Comparison of ENCODE assay signal across 8 mouse cellular contexts in the genomic region with DNA sequence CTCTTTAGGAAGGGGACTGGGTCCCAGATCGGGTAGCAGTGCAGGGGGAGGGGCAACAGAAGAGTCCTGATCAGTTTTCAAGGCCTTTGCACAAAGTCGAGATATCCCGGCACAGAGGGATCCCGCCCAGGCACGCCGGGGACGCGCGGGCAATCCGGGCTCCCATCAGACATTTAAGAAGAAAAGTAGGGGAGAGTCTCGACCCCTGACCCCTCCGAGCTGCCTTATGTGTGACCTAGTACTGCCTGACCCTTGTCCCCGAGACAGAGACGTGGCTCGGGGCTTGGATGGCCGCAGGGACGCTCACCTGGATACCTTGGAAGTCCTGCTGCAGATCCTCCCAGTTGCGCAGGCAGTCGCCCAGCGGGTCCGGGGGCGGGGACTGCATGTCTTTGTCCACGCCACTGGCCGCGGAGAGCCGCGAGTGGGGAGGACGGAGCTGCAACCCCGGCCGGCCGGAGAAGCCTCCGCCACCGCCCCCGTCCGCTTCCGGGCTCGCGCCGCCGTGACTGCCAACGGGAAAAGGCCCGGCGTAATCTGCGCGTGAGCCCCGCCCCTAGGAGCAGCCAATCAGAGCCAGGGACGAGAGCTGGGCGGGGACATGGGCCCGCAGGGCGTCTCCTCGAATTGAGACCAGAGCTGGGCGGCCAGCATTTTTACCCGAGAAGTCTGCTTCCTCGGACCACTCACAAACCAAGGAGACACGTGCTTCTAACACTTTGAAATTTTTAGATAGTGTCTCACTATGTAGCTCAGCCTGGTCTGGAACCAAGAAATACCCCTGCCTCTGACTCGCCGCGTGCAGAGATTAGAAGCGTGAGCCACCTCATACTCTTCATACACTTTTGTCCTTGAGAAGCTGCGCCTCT. TPM values are rescaled to one million over a fixed set of nuclear protein-coding genes. Genes with fewer than 3 reads are reported as not detected.
DNase-seq lines count a peak whose midpoint lies in the region; ATAC-seq lines count a peak whose summit lies in the region.

Tmem120a (minus strand) TSS at position 708 of the 869 bp plus-strand sequence.

- H3K4me1 ChIP-seq in forebrain, embryonic 11.5 days (replicated peaks; ENCODE audit: control insufficient read depth, insufficient read depth, low read length), result no peaks in the 10 kb centered on the region
- peaks cover 11% of the 10 kb centered on the region for H3K4me1 ChIP-seq in heart, embryonic 16.5 days (ENCODE audit: control insufficient read depth, insufficient read depth, low read length)
- peaks cover 22% of the 10 kb centered on the region for H3K4me1 ChIP-seq in liver, embryonic 15.5 days (replicated peaks)
- H3K4me1 ChIP-seq in neural tube, embryonic 12.5 days, result peaks cover 14% of the 10 kb centered on the region

- peak within 1 kb of the TSS; percentile 87 for H3K4me3 ChIP-seq in forebrain, embryonic 11.5 days (ENCODE audit: low read depth, low read length)
- H3K4me3 ChIP-seq in heart, embryonic 16.5 days (ENCODE audit: low read length), result peak within 1 kb of the TSS; percentile 95
- H3K4me3 ChIP-seq in liver, embryonic 15.5 days (replicated peaks), result peak within 1 kb of the TSS; percentile 66
- peak within 1 kb of the TSS; percentile 85 for H3K4me3 ChIP-seq in neural tube, embryonic 12.5 days

- H3K4me2 ChIP-seq in forebrain, embryonic 11.5 days (ENCODE audit: low read depth, low read length, severe bottlenecking), result peak within 1 kb of the TSS; percentile 65
- peak within 1 kb of the TSS; percentile 97 for H3K4me2 ChIP-seq in heart, embryonic 16.5 days (ENCODE audit: low read depth, low read length)
- H3K4me2 ChIP-seq in liver, embryonic 15.5 days, result peak within 1 kb of the TSS; percentile 91
- H3K4me2 ChIP-seq in neural tube, embryonic 12.5 days (replicated peaks), result peak within 1 kb of the TSS; percentile 96

- peak; percentile 77 to 87 for DNase-seq in CD8-positive naive resting alpha-beta T cell, adult 2 months (ENCODE audit: low read depth in 2 of 2, low spot score in 2 of 2)
- DNase-seq in c-Kit-positive CD71-negative TER-119-negative erythroid progenitor cells, embryonic 14.5 days (ENCODE audit: low read depth), result peak; percentile 87
- peak; percentile 96 for DNase-seq in forebrain, embryonic 11.5 days (ENCODE audit: low spot score)
- DNase-seq in kidney, postnatal 36 days, result peak; percentile 98
- peak; percentile 69 for DNase-seq in telencephalon, adult 2 months (ENCODE audit: low read depth, low spot score)

- H3K27me3 ChIP-seq in forebrain, embryonic 11.5 days (ENCODE audit: control insufficient read depth, insufficient read depth, low read length), result no peaks in the 10 kb centered on the region
- H3K27me3 ChIP-seq in heart, embryonic 16.5 days (ENCODE audit: control insufficient read depth, insufficient read depth, low read length), result no peaks in the 10 kb centered on the region
- peaks cover 11% of the 10 kb centered on the region; the same call in 1 of the 2 replicates for H3K27me3 ChIP-seq in liver, embryonic 15.5 days
- no peaks in the 10 kb centered on the region for H3K27me3 ChIP-seq in neural tube, embryonic 12.5 days (replicated peaks)

- H3K9me3 ChIP-seq in forebrain, embryonic 11.5 days (ENCODE audit: control insufficient read depth, low read length), result no peaks in the 10 kb centered on the region; the same call in 1 of the 2 replicates
- H3K9me3 ChIP-seq in heart, embryonic 16.5 days (replicated peaks; ENCODE audit: control insufficient read depth, low read length), result peaks cover 8% of the 10 kb centered on the region
- H3K9me3 ChIP-seq in liver, embryonic 15.5 days (replicated peaks), result no peaks in the 10 kb centered on the region
- peaks cover 16% of the 10 kb centered on the region; the same call in 1 of the 2 replicates for H3K9me3 ChIP-seq in neural tube, embryonic 12.5 days

- H3K36me3 ChIP-seq in forebrain, embryonic 11.5 days (ENCODE audit: control insufficient read depth, insufficient read depth, low read length), result no peaks in the 10 kb centered on the region; the same call in 1 of the 2 replicates
- H3K36me3 ChIP-seq in heart, embryonic 16.5 days (ENCODE audit: control insufficient read depth, insufficient read depth), result peaks cover 6% of the 10 kb centered on the region
- 0 out of 2 replicates have a peak, but pooled peaks cover 5% of the 10 kb centered on the region for H3K36me3 ChIP-seq in liver, embryonic 15.5 days (replicated peaks)
- peaks cover 18% of the 10 kb centered on the region for H3K36me3 ChIP-seq in neural tube, embryonic 12.5 days

- WGBS in forebrain, embryonic 11.5 days, result under 1% methylated on average over 60 of the region's 60 CpGs
- under 1% methylated on average over 60 of the region's 60 CpGs for WGBS in heart, embryonic 16.5 days
- WGBS in liver, embryonic 15.5 days (ENCODE audit: insufficient replicate concordance), result under 1% methylated on average over 60 of the region's 60 CpGs
- WGBS in neural tube, embryonic 12.5 days, result under 1% methylated on average over 60 of the region's 60 CpGs

- peak; percentile 94 for ATAC-seq in forebrain, embryonic 11.5 days (replicated peaks; ENCODE audit: low FRiP score)
- peak; percentile 98 for ATAC-seq in heart, embryonic 16.5 days (replicated peaks; ENCODE audit: extremely low read depth, insufficient read depth, low FRiP score)
- peak; percentile 90 for ATAC-seq in liver, embryonic 15.5 days (ENCODE audit: insufficient read depth)
- ATAC-seq in neural tube, embryonic 12.5 days (ENCODE audit: low FRiP score, low read depth), result peak; percentile 94

- H3K9ac ChIP-seq in forebrain, embryonic 11.5 days (ENCODE audit: low read length), result peak within 1 kb of the TSS; percentile 76
- H3K9ac ChIP-seq in heart, embryonic 16.5 days (ENCODE audit: low read length), result peak within 1 kb of the TSS; percentile 87
- peak within 1 kb of the TSS; percentile 45 for H3K9ac ChIP-seq in liver, embryonic 15.5 days
- H3K9ac ChIP-seq in neural tube, embryonic 12.5 days, result peak within 1 kb of the TSS; percentile 84

- H3K27ac ChIP-seq in forebrain, embryonic 11.5 days (ENCODE audit: low read depth, low read length), result no peak within 1 kb of the TSS
- H3K27ac ChIP-seq in heart, embryonic 16.5 days (ENCODE audit: low read length), result peak within 1 kb of the TSS; percentile 74
- H3K27ac ChIP-seq in liver, embryonic 15.5 days (replicated peaks), result no peak within 1 kb of the TSS
- no peak within 1 kb of the TSS for H3K27ac ChIP-seq in neural tube, embryonic 12.5 days

RNA-seq across cellular contexts. Expression of gene Tmem120a, which starts in this region (rescaled TPM):
- polyA plus RNA-seq in forebrain, embryonic 11.5 days (2014; fragmentation: Nextera tagmentation; extraction: Ambion mirVana), result 46.1 and 49.0 TPM in 2 replicates
- polyA plus RNA-seq in heart, embryonic 16.5 days (2015; fragmentation: Nextera tagmentation; extraction: Ambion mirVana), result 36.3 and 37.4 TPM in 2 replicates
- polyA plus RNA-seq in liver, embryonic 15.5 days (2015; fragmentation: Nextera tagmentation; extraction: Ambion mirVana), result 17.8 and 18.9 TPM in 2 replicates
- 73.5 and 74.7 TPM in 2 replicates for polyA plus RNA-seq in neural tube, embryonic 12.5 days (2016; fragmentation: Nextera tagmentation; extraction: Ambion mirVana)
